Mouse (Mus musculus) intestine, embryonic 16.5 days (tissue): ENCODE results near the gene Tent5c. TPM values are rescaled to one million over a fixed set of nuclear protein-coding genes. Genes with fewer than 3 reads are reported as not detected.

Experiments used
- ATAC-seq: fragments of 200-750 bp; cut with Nextera tagmentation; 2 replicates; pipeline ENCODE4 v1.8.0; 2017; ENCODE audit warnings: moderate TSS enrichment, moderate library complexity
- H3K27ac ChIP-seq: fragments of 300-500 bp; sonication (generic); 2 replicates; pipeline ENCODE4 v1.5.1; 2014; ENCODE audit warnings: mild to moderate bottlenecking, low read length
- H3K27me3 ChIP-seq: fragments of 300-500 bp; sonication (generic); replicated peaks from 2 replicates; pipeline ENCODE4 v1.6.1; 2014; ENCODE audit warnings: low read length, control low read depth, mixed read lengths; ENCODE audit not compliant: control insufficient read depth, insufficient read depth
- H3K36me3 ChIP-seq: fragments of 300-500 bp; sonication (generic); 2 replicates; pipeline ENCODE4 v1.6.1; 2014; ENCODE audit warnings: low read length, control low read depth; ENCODE audit not compliant: control insufficient read depth, insufficient read depth
- H3K4me1 ChIP-seq: fragments of 300-500 bp; sonication (generic); 2 replicates; pipeline ENCODE4 v1.6.1; 2014; ENCODE audit warnings: low read length, control low read depth, mixed read lengths; ENCODE audit not compliant: control insufficient read depth, insufficient read depth
- H3K4me2 ChIP-seq: fragments of 300-500 bp; sonication (generic); 2 replicates; pipeline ENCODE4 v1.6.1; 2014; ENCODE audit warnings: low read depth, low read length, control low read depth
- H3K4me3 ChIP-seq: fragments of 300-500 bp; sonication (generic); 2 replicates; pipeline ENCODE4 v1.5.1; 2014; ENCODE audit warnings: mild to moderate bottlenecking, low read length
- H3K9ac ChIP-seq: fragments of 300-500 bp; sonication (generic); 2 replicates; pipeline ENCODE4 v1.6.1; 2014; ENCODE audit warnings: low read depth, low read length
- H3K9me3 ChIP-seq: fragments of 300-500 bp; sonication (generic); 2 replicates; pipeline ENCODE4 v1.6.1; 2016; ENCODE audit warnings: low read length, control low read depth; ENCODE audit not compliant: control insufficient read depth
- WGBS: fragments of 180-500 bp; shearing (Covaris S2); extraction: QIAGEN DNeasy Blood & Tissue Kit; methylation state at CpG from one replicate; pipeline ENCODE4 v1.1.7; 2014; 5-methylcytosine and 5-hydroxymethylcytosine counted together
- polyA plus RNA-seq: library from polyadenylated mRNA; unstranded; fragments of >200 nt; fragmentation: Nextera tagmentation; extraction: Ambion mirVana; gene quantifications from 2 replicates; pipeline ENCODE4 v1.2.1, GENCODE M21; 2015

Tent5c gene
- polyA plus RNA-seq, 1 experiment from 2014 or later, result 9.9 TPM

DNA sequence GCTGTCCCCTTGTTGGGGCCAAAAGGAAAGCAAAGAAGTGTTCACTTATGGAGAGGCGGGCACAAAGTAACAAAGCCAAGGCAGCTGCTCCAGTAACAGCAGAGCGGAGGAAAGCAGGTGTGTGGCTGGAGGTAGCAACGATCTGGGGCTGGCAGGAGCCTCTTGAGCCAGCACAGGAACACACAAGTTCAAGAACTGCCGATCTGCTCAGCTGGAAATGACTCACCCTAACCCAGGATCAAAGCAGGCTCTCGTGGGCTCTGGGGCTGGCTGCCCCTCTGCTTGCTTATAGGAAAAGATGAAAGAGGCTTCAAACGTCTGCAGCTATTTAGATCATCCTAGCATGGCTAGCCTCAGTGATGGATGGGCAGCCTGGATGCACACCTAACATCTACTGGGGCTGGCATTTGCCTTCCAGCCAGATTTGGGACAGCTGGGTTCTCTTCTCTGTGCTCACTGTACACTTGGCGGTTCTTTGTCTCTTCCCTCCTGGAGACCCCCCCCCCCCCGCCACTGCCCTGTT, 14.1 kb downstream of the Tent5c start:
- H3K4me1 ChIP-seq, result no peaks in the 10 kb centered on the region
- WGBS, result 44% methylated on average over 8 of the region's 8 CpGs

DNA sequence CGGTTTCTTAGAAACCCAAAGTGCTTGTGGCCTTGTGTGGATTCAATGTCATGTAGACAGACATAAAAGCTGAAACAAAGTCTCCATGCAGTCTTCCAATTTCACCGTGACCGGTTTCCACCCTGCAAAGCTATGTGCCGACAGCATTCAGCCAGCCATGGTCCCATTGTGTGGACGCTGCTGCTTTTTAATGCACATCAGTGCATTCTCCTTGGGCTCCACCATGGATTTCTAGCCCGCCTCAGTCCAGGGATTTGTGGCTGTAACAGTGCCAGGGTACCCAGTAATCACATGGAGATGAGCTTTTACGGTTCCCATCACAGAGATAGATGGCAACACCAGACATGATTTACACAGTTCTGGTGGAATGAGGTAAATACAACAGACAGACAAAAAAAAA, 14.6 kb downstream of the Tent5c start:
- H3K9ac ChIP-seq, result no peak overlapping the region
- H3K4me2 ChIP-seq, result no peak overlapping the region
- WGBS, result 76% methylated on average over 7 of the region's 7 CpGs
- H3K27ac ChIP-seq, result no peak overlapping the region
- no peak for ATAC-seq
- no peaks in the 10 kb centered on the region for H3K27me3 ChIP-seq
- no peaks in the 10 kb centered on the region for H3K4me1 ChIP-seq
- H3K4me3 ChIP-seq, result no peak overlapping the region
- H3K9me3 ChIP-seq, result no peaks in the 10 kb centered on the region
- no peaks in the 10 kb centered on the region for H3K36me3 ChIP-seq

More for the DNA sequence above, 14.1 kb downstream of the Tent5c start:
- Histone ChIP-seq H3K27me3 (no peaks in the 10 kb centered on the region), H3K4me2 (no peak overlapping the region), H3K4me3 (no peak overlapping the region), H3K9ac (no peak overlapping the region), H3K9me3 (no peaks in the 10 kb centered on the region), H3K27ac (no peak overlapping the region), H3K36me3 (no peaks in the 10 kb centered on the region)
- no peak for ATAC-seq

DNA sequence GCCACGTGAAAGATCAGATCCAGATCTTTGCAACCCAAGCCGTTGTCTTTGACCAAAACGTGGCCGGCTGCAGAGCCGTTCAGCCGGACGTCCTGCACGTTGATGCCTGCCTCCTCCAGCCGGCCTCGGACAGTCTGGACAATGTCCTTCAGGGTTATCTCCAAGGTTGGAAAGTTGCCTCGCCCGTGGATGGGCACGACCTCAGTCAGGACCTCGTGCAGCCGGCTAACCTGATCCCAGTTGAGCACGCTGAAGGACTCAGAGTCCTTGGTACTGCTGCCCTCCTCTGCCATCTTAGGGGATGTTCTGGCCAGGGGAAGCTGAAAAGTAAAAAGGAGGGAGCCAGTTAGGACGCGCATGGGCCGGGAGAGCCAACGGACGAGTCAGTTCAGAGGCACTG, 16.0 kb downstream of the Tent5c start:
- no peaks in the 10 kb centered on the region for H3K27me3 ChIP-seq
- H3K27ac ChIP-seq, result no peak overlapping the region
- 89% methylated on average over 21 of the region's 21 CpGs for WGBS
- no peak overlapping the region for H3K4me3 ChIP-seq
- no peaks in the 10 kb centered on the region for H3K36me3 ChIP-seq
- no peak for ATAC-seq
- no peak overlapping the region for H3K4me2 ChIP-seq
- no peak overlapping the region for H3K9ac ChIP-seq
- no peaks in the 10 kb centered on the region for H3K9me3 ChIP-seq
- no peaks in the 10 kb centered on the region for H3K4me1 ChIP-seq

DNA sequence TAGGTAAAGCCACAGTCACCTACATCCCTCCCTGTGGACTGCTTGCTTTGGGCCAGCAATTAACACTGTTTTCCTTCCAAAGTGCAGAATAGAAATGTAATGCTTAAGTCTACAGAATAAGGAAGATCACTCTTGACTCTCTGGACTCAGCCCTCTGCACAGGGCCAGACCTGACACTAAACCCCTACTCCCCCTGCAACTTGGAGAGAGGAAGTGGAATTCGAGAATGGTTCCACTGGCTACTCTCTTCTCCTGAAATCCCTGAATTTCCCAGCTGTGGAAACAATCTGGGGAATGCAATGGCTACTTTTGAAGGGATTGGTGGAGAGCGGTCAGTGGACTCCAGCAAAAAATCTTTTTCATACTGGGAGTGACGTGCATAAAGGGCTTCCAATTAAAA, 18.2 kb downstream of the Tent5c start:
- H3K4me2 ChIP-seq, result no peak overlapping the region
- H3K27me3 ChIP-seq, result no peaks in the 10 kb centered on the region
- no peak overlapping the region for H3K27ac ChIP-seq
- WGBS, result 73% methylated on average over 3 of the region's 3 CpGs
- no peak for ATAC-seq
- no peaks in the 10 kb centered on the region for H3K36me3 ChIP-seq
- H3K9me3 ChIP-seq, result no peaks in the 10 kb centered on the region
- no peak overlapping the region for H3K9ac ChIP-seq
- no peak overlapping the region for H3K4me3 ChIP-seq
- no peaks in the 10 kb centered on the region for H3K4me1 ChIP-seq

DNA sequence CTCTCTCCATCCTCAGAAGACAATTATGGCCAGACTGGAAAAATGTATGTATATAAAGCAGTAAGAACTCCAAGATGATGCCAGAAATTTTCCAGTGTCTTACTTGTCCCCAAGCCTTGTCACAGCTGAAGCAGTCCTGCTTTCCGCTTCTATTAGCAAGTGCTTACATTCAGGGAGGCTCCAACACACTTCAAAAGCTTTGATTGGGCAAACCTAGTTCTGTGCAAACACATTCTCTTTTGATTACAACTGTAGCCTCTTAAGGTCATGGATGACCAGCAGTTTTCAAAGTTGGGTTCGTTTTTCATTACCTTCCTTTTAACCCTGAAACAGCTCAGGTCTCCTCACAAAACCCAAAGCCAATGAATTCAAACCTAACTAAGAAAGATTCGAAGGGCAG, 19.0 kb downstream of the Tent5c start:
- ATAC-seq, result no peak
- no peaks in the 10 kb centered on the region for H3K36me3 ChIP-seq
- no peak overlapping the region for H3K4me2 ChIP-seq
- no peaks in the 10 kb centered on the region for H3K9me3 ChIP-seq
- no peaks in the 10 kb centered on the region for H3K27me3 ChIP-seq
- no peak overlapping the region for H3K4me3 ChIP-seq
- no peak overlapping the region for H3K9ac ChIP-seq
- H3K4me1 ChIP-seq, result no peaks in the 10 kb centered on the region
- no peak overlapping the region for H3K27ac ChIP-seq
- 85% methylated on average over 3 of the region's 3 CpGs for WGBS

DNA sequence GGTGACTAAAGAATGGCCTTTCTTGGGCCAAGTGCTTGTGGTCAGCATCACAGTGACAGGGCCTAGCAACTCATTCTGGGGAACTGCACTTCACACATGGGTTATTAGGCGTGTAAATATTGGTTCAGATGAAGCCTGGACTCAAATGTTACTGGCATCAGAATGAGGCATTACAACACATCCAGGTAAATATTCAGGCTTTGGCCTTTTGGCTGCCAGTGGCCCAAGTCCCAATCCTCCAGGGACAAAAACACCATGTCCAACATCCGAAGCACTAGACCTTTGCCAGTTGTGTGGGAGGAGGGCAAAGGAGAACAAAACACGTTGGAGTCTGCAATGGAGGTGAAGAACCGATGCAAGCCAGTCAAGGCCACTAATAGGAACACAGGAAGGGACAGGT, 22.6 kb downstream of the Tent5c start:
- Histone ChIP-seq H3K27ac (no peak overlapping the region), H3K4me1 (peaks cover 4% of the 10 kb centered on the region; the same call in 1 of the 2 replicates), H3K9me3 (no peaks in the 10 kb centered on the region), H3K9ac (no peak overlapping the region), H3K27me3 (no peaks in the 10 kb centered on the region), H3K4me2 (no peak overlapping the region), H3K4me3 (no peak overlapping the region), H3K36me3 (no peaks in the 10 kb centered on the region)
- no peak for ATAC-seq
- 84% methylated on average over 4 of the region's 4 CpGs for WGBS

DNA sequence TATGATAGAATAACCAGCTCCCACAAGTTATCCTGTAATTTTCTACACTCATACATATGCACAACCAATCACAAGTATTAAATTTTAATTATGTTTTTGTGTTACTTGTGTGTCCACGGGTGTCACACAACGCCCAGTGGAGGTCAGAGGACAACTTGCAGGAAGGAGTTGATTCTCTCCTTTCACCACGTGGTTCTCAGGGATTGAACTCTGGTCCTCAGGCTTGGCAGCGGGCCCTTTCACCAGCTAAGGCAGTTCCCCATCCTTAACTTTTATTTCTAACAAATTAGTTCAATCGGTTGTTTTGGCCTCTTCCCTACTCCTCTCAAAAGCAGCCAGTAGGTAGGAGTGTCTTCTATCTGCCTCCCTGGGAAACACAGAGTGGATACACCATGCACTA, 24.5 kb downstream of the Tent5c start:
- H3K4me2 ChIP-seq, result no peak overlapping the region
- H3K9me3 ChIP-seq, result no peaks in the 10 kb centered on the region
- H3K27me3 ChIP-seq, result no peaks in the 10 kb centered on the region
- H3K4me1 ChIP-seq, result peaks cover 4% of the 10 kb centered on the region; the same call in 1 of the 2 replicates
- H3K36me3 ChIP-seq, result no peaks in the 10 kb centered on the region
- H3K9ac ChIP-seq, result no peak overlapping the region
- H3K27ac ChIP-seq, result no peak overlapping the region
- ATAC-seq, result no peak
- 91% methylated on average over 5 of the region's 5 CpGs for WGBS
- no peak overlapping the region for H3K4me3 ChIP-seq

DNA sequence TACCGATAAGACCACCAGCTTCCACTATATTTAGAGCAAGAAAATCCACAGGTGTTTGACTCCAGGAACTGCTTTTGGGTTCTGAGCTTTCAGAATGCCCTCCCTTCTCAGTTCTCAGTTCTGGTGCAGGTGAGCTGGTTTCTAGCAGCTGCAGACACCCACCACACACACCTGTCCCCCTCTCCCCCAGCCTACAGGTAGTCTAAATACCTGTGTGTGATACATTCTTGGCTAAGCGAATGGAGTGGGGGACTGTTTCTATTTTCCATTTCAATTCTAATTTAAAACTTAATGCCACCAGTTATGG, 25.2 kb downstream of the Tent5c start:
- Histone ChIP-seq H3K4me1 (peaks cover 4% of the 10 kb centered on the region; the same call in 1 of the 2 replicates), H3K27me3 (no peaks in the 10 kb centered on the region), H3K4me3 (no peak overlapping the region), H3K9me3 (no peaks in the 10 kb centered on the region), H3K36me3 (no peaks in the 10 kb centered on the region), H3K27ac (no peak overlapping the region), H3K4me2 (no peak overlapping the region), H3K9ac (no peak overlapping the region)
- 0 out of 2 replicates have a peak, but pooled peaks have one; percentile 39 for ATAC-seq
- WGBS, result 51% methylated on average over 2 of the region's 2 CpGs

DNA sequence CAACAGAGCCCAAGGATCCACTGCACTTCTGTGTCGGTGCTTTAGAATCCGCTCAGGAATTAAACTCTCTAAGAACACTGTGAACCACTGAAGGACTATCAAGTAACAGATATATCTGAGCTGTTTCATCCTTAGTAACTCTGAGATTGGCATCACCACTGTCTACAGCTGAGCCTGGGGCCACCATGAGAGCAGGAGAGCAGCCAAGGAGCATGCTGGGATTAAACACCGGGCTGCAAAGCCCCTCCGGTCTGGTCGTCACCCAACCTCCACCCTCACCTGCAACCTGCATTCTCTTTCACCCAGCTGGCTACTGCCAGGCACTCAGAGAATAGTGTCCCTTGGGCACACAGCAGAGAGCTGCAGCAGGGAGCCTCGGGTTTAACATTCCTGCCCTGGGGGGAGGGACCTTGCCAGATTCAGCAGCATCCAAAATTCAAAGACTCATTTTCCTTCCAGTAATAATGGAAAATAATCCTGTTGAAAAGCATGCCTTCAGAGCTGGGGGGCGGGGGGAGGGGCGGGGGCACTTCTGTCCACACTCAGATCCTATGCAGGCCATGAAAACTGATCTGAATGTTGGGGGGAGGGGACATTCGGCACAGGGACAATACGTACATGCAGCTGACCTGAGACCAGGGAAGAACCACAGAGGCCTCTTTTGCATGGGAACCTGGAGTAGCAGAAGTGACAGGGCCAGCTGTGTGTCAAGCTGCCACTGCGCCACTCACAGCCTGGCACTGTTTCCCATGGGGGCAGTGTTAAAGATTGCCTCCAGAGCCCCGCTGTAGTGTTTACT, 25.8 kb downstream of the Tent5c start:
- H3K36me3 ChIP-seq, result no peaks in the 10 kb centered on the region
- no peaks in the 10 kb centered on the region for H3K27me3 ChIP-seq
- no peaks in the 10 kb centered on the region for H3K9me3 ChIP-seq
- no peak overlapping the region for H3K27ac ChIP-seq
- H3K4me1 ChIP-seq, result peaks cover 4% of the 10 kb centered on the region; the same call in 1 of the 2 replicates
- peak; percentile 52; the same call in 1 of the 2 replicates for ATAC-seq
- no peak overlapping the region for H3K4me3 ChIP-seq
- 29% methylated on average over 12 of the region's 12 CpGs for WGBS
- no peak overlapping the region for H3K4me2 ChIP-seq
- no peak overlapping the region for H3K9ac ChIP-seq
